Mouse (Mus musculus) WW6 (cell line): ENCODE results near the gene Pip5k1c.

Source experiments
- DNase-seq: peaks from one replicate; pipeline ENCODE4 v3.0.0-alpha.2; 2013; ENCODE audit warnings: low read depth, low spot score

Pip5k1c gene

GRCm38 (mm10) chr10:81292554-81293333 lies at the start of gene Pip5k1c:
TSS of gene Pip5k1c (plus strand) at chr10:81292963.
- DNase-seq = peak; percentile 100

GRCm38 (mm10) chr10:81244146-81244545 lies 48.6 kb upstream of the Pip5k1c start:
- DNase-seq = no peak

GRCm38 (mm10) chr10:81244595-81244994 lies 48.2 kb upstream of the Pip5k1c start:
- no peak for DNase-seq

- DNase-seq = no peak
These were observed 47.6 kb upstream of the Pip5k1c start for GRCm38 (mm10) chr10:81245166-81245565.

- no peak for DNase-seq
These were observed 45.0 kb upstream of the Pip5k1c start for GRCm38 (mm10) chr10:81247804-81248203.

- no peak for DNase-seq
These were observed 43.3 kb upstream of the Pip5k1c start for GRCm38 (mm10) chr10:81249442-81249841.

GRCm38 (mm10) chr10:81252424-81253419 lies 40.0 kb upstream of the Pip5k1c start, which contains the start of gene Matk:
TSS of gene Matk (plus strand) at chr10:81252935.
- no peak for DNase-seq

GRCm38 (mm10) chr10:81254886-81255285 lies 37.9 kb upstream of the Pip5k1c start:
- DNase-seq = no peak

- DNase-seq = no peak
These were observed 35.4 kb upstream of the Pip5k1c start for GRCm38 (mm10) chr10:81257158-81258039.

GRCm38 (mm10) chr10:81259225-81259884 lies 33.4 kb upstream of the Pip5k1c start:
- no peak for DNase-seq

GRCm38 (mm10) chr10:81261025-81261424 lies 31.7 kb upstream of the Pip5k1c start:
- DNase-seq = no peak

GRCm38 (mm10) chr10:81265540-81265939 lies 27.2 kb upstream of the Pip5k1c start:
- no peak for DNase-seq

- peak; percentile 89 for DNase-seq
These were observed 26.3 kb upstream of the Pip5k1c start, which contains the start of the genes Mrpl54 and Apba3 for GRCm38 (mm10) chr10:81266211-81267105. TSS of gene Mrpl54 (minus strand) at chr10:81266934. TSS of gene Apba3 (plus strand) at chr10:81266960.

- DNase-seq = no peak
These were observed 24.7 kb upstream of the Pip5k1c start for GRCm38 (mm10) chr10:81268056-81268455.

- no peak for DNase-seq
These were observed 23.9 kb upstream of the Pip5k1c start for GRCm38 (mm10) chr10:81268643-81269412.

GRCm38 (mm10) chr10:81272356-81272755 lies 20.4 kb upstream of the Pip5k1c start:
- no peak for DNase-seq

- no peak for DNase-seq
These were observed 18.9 kb upstream of the Pip5k1c start for GRCm38 (mm10) chr10:81273842-81274241.

- DNase-seq = no peak
These were observed 15.1 kb upstream of the Pip5k1c start for GRCm38 (mm10) chr10:81277676-81278075.

- DNase-seq = no peak
These were observed 13.3 kb upstream of the Pip5k1c start for GRCm38 (mm10) chr10:81279496-81279895.
